Mouse (Mus musculus) liver, embryonic 14.5 days (tissue): ENCODE results near the gene Clec2d.

Experiments
- CTCF ChIP-seq: IDR thresholded peaks from 2 replicates; pipeline ENCODE4 v1.5.1; 2016; ENCODE audit warnings: antibody characterized with exemption, low read depth, control low read depth
- EP300 ChIP-seq: IDR thresholded peaks from 2 replicates; pipeline ENCODE4 v1.6.1; 2016; ENCODE audit warnings: antibody characterized with exemption, low read depth

GRCm38 (mm10) chr6:129209785-129210446 is 29.5 kb downstream of the Clec2d start:
- no peak for TF ChIP-seq CTCF
- TF ChIP-seq EP300, result no peak
